26 mouse cellular contexts compared by ENCODE assay signal in genomic region chr2:158847991-158848390, GRCm38 (mm10). TPM values are rescaled to one million over a fixed set of nuclear protein-coding genes. Genes with fewer than 3 reads are reported as not detected.
DNase-seq lines count a peak whose midpoint lies in the region; ATAC-seq lines count a peak whose summit lies in the region.
"Had no signal": no experiment of that assay in that cellular context is flagged by ENCODE, and none has a peak within 500 bp of the region (broad histone marks: within the 10 kb centered on the region; RNA-seq: fewer than 3 reads in every experiment).

No protein-coding gene starts in this region.

- no peaks in the 10 kb centered on the region for H3K27me3 ChIP-seq in forebrain, embryonic 16.5 days (replicated peaks; ENCODE audit: control insufficient read depth, insufficient read depth, low read length)
- H3K27me3 ChIP-seq: CH12.LX; embryonic facial prominence, embryonic 13.5 days; forebrain, embryonic 12.5 days; forebrain, embryonic 15.5 days; hindbrain, embryonic 12.5 days; hindbrain, embryonic 15.5 days; Patski had no signal

- 88% methylated on average over 3 of the region's 3 CpGs for WGBS in forebrain, embryonic 16.5 days

- no peak overlapping the region for H3K9ac ChIP-seq in forebrain, embryonic 16.5 days (replicated peaks; ENCODE audit: low read depth, low read length)
- H3K9ac ChIP-seq: embryonic facial prominence, embryonic 13.5 days; forebrain, embryonic 12.5 days; forebrain, embryonic 15.5 days; hindbrain, embryonic 12.5 days; hindbrain, embryonic 15.5 days had no signal

- no peak overlapping the region for H3K27ac ChIP-seq in forebrain, embryonic 16.5 days (ENCODE audit: low read length)
- H3K27ac ChIP-seq: embryonic facial prominence, embryonic 10.5 days; embryonic facial prominence, embryonic 13.5 days; forebrain, embryonic 12.5 days; forebrain, embryonic 15.5 days; hindbrain, embryonic 12.5 days; hindbrain, embryonic 15.5 days had no signal

- H3K4me2 ChIP-seq in forebrain, embryonic 16.5 days (ENCODE audit: low read length) = no peak overlapping the region
- H3K4me2 ChIP-seq: embryonic facial prominence, embryonic 13.5 days; forebrain, embryonic 12.5 days; forebrain, embryonic 15.5 days; heart, embryonic 11.5 days; hindbrain, embryonic 12.5 days; hindbrain, embryonic 15.5 days had no signal

- H3K4me1 ChIP-seq in forebrain, embryonic 16.5 days (replicated peaks; ENCODE audit: control insufficient read depth, insufficient read depth, low read length) = peaks cover 17% of the 10 kb centered on the region
- H3K4me1 ChIP-seq: forebrain, embryonic 12.5 days had no signal

- H3K36me3 ChIP-seq in forebrain, embryonic 16.5 days (ENCODE audit: control insufficient read depth, insufficient read depth) = no peaks in the 10 kb centered on the region; the same call in 1 of the 2 replicates
- H3K36me3 ChIP-seq: hindbrain, embryonic 15.5 days had no signal

- peak; percentile 41; the same call in 1 of the 2 replicates for ATAC-seq in megakaryocyte progenitor cell, adult 5-6 weeks (replicated peaks; ENCODE audit: poor library complexity)
- ATAC-seq in forebrain, embryonic 16.5 days = no peak
- ATAC-seq: forebrain, embryonic 15.5 days; Patski had no signal

- H3K4me3 ChIP-seq in forebrain, embryonic 16.5 days (replicated peaks; ENCODE audit: low read length) = no peak overlapping the region
- H3K4me3 ChIP-seq: embryonic facial prominence, embryonic 10.5 days; embryonic facial prominence, embryonic 13.5 days; erythroblast, embryonic 14.5 days; forebrain, embryonic 12.5 days; forebrain, embryonic 15.5 days; hindbrain, embryonic 12.5 days; hindbrain, embryonic 15.5 days had no signal

- peak; percentile 65 to 76 for DNase-seq in cerebellum, postnatal 10 days
- no peak for DNase-seq in cerebellum, adult 11 months
- DNase-seq in 3134 (ENCODE audit: extremely low read depth, insufficient read length, low spot score) (peak; percentile 65), 416B (ENCODE audit: low read depth) (peak; percentile 38)
- no peak for DNase-seq in embryo, embryonic 11 days
- DNase-seq: adrenal gland, postnatal 14 days; B cell, adult 2 months; cerebellum, adult 8-10 months; gastrocnemius, postnatal 10 days; gastrocnemius, postnatal 36 days; heart, adult 11 months; kidney, adult 11 months; kidney, adult 8-10 months had no signal

- H3K9me3 ChIP-seq in forebrain, embryonic 16.5 days (ENCODE audit: control insufficient read depth, low read length) = no peaks in the 10 kb centered on the region
- H3K9me3 ChIP-seq: embryonic facial prominence, embryonic 10.5 days; embryonic facial prominence, embryonic 13.5 days; forebrain, embryonic 12.5 days; forebrain, embryonic 15.5 days; G1E; hindbrain, embryonic 12.5 days; hindbrain, embryonic 15.5 days had no signal

RNA-seq across cellular contexts. Expression of gene Dhx35, which starts 53.4 kb away (rescaled TPM):
- total RNA-seq in megakaryocyte progenitor cell, adult 5-6 weeks (2015) = 10.1 and 12.4 TPM in 2 replicates
- 15.3 and 17.3 TPM in 2 replicates for total RNA-seq in megakaryocyte progenitor cell, adult 5-6 weeks (2017)
- 16.5 and 17.7 TPM in 2 replicates for polyA plus RNA-seq in forebrain, embryonic 16.5 days (2015; fragmentation: Nextera tagmentation; extraction: Ambion mirVana)

Comparison
In these comparisons a context has a peak if more than half of its experiments do, and no peak if none do; other contexts are left out.
1. DNase-seq: peak in cerebellum, postnatal 10 days (2 of 2), 3134 (single experiment) and 416B (single experiment); none in cerebellum, adult 11 months (single experiment) and embryo, embryonic 11 days (single experiment).